Mouse (Mus musculus): Measurements from ENCODE around the gene Nrp1. TPM values are rescaled to one million over a fixed set of nuclear protein-coding genes. Genes with fewer than 3 reads are reported as not detected.

Gene Nrp1
- total and polyA plus RNA-seq, 3 experiments, result 7.3 to 14.7 (median 11.9) TPM

DNA sequence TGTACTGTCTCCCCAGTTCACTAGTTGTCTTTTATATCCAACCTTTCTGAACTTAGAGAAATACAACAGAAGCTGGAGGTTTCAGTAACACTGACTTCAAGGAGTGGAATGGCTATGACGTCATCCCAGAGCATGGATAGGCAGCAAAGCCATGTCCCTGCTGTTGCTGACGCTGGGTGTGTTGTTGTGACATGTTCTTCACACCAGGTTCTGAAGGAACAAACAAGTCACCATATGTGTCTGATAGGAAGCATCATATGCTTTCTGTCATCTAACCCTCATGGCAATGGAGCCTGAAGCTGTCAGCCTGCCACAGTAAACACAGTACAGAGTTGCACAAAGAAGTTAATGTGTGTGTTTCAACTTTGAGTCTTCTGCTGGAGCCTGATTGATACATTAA is 112.8 kb downstream of the Nrp1 start:
- TF ChIP-seq E2F4 (IDR thresholded peaks at IDR 0.05; ENCODE audit: insufficient replicate concordance, low read depth, low read length), result no peak
- TF ChIP-seq GABPA (IDR thresholded peaks at IDR 0.05; ENCODE audit: insufficient replicate concordance, low read depth, low read length), result no peak
- TF ChIP-seq ELF1 (IDR thresholded peaks at IDR 0.05; ENCODE audit: low read depth, low read length), result no peak
- TF ChIP-seq BHLHE40 (IDR thresholded peaks at IDR 0.05; ENCODE audit: low read depth, low read length), result no peak
- TF ChIP-seq RAD21 (IDR thresholded peaks at IDR 0.05; ENCODE audit: low read depth, low read length), result no peak
- no peak for TF ChIP-seq KAT2A (IDR thresholded peaks at IDR 0.05; ENCODE audit: insufficient replicate concordance, low read length)
- no peak for TF ChIP-seq EP300 (IDR thresholded peaks at IDR 0.05; ENCODE audit: low read length)
- no peak for TF ChIP-seq SMC3 (IDR thresholded peaks at IDR 0.05; ENCODE audit: low read depth, low read length)
- TF ChIP-seq NELFE (IDR thresholded peaks at IDR 0.05; ENCODE audit: low read depth, low read length), result no peak
- TF ChIP-seq TCF12 (IDR thresholded peaks at IDR 0.05; ENCODE audit: low read depth, low read length), result no peak
- no peak for TF ChIP-seq JUND (conservative IDR thresholded peaks at IDR 0.05; ENCODE audit: low read depth, low read length)
- TF ChIP-seq ZC3H11A (IDR thresholded peaks at IDR 0.05; ENCODE audit: low read depth, low read length), result no peak
- TF ChIP-seq NRF1 (IDR thresholded peaks at IDR 0.05; ENCODE audit: low read depth, low read length), result no peak
- no peak for TF ChIP-seq USF2 (conservative IDR thresholded peaks at IDR 0.05; ENCODE audit: low read depth, low read length)
- Histone ChIP-seq H3K36me3 (replicated peaks in 1 of 2; ENCODE audit: control insufficient read depth in 1 of 2, insufficient read depth in 1 of 2, low read length in 1 of 2) (peaks cover 11 to 36% of the 10 kb centered on the region in 2 experiments), H3K4me1 (ENCODE audit: control insufficient read depth in 1 of 2, insufficient read depth in 2 of 2) (peaks cover 0 to 6% of the 10 kb centered on the region in 2 experiments; a peak in 1 of 4 replicates), H3K27ac (ENCODE audit: insufficient read depth, low read depth) (no peak overlapping the region), H3K4me2 (ENCODE audit: insufficient read depth, low read depth, poor library complexity, severe bottlenecking) (no peak overlapping the region), H3K9ac (ENCODE audit: insufficient read depth, low read depth) (no peak overlapping the region), H3K79me2 (replicated peaks; ENCODE audit: control insufficient read depth, extremely low read depth, insufficient read depth, poor library complexity, severe bottlenecking) (no peaks in the 10 kb centered on the region; the same call in 1 of the 2 replicates), H3K4me3 (replicated peaks in 1 of 3; ENCODE audit: low read depth in 2 of 3, low read length in 2 of 3, poor library complexity in 1 of 3) (no peak overlapping the region), H3K27me3 (replicated peaks) (no peaks in the 10 kb centered on the region), H3K9me3 (replicated peaks; ENCODE audit: low read length) (no peaks in the 10 kb centered on the region)
- no peak for DNase-seq (ENCODE audit: extremely low read depth)
- dilution Hi-C loops (cut with MboI; ENCODE audit: extremely low pct_ligation_motif_present, extremely low pct_unique_long_range_greater_than_20kb, low sequenced_read_pairs), result no loop called here
- in situ Hi-C loops (cut with MboI; ENCODE audit: low pct_ligation_motif_present, low pct_unique_long_range_greater_than_20kb, low sequenced_read_pairs), result no loop called here

DNA sequence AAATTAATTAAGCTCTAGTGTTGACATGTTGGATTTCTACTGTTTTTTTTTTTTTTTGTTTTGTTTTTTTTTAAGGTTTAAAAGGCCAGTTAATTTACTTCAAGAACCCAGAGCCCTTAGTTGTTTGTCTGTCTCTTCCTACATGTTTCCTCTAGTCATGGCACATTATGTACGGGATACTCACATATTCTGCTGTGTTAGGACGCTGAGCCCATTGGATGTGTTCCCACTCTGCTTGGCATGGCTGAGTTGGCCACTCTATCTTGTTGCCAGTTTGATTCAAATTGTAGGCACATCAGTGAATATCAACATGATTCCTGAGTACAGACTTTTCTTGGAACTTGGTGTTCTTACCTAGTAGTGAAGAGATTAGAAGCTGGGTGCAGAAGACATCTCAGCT is 114.5 kb downstream of the Nrp1 start:
- in situ Hi-C loops (cut with MboI; ENCODE audit: low pct_ligation_motif_present, low pct_unique_long_range_greater_than_20kb, low sequenced_read_pairs) (no loop called here), dilution Hi-C loops (cut with MboI; ENCODE audit: extremely low pct_ligation_motif_present, extremely low pct_unique_long_range_greater_than_20kb, low sequenced_read_pairs) (no loop called here)
- no peak overlapping the region for H3K27ac ChIP-seq (ENCODE audit: insufficient read depth, low read depth)
- no peak overlapping the region for H3K9ac ChIP-seq (ENCODE audit: insufficient read depth, low read depth)
- TF ChIP-seq GABPA (IDR thresholded peaks at IDR 0.05; ENCODE audit: insufficient replicate concordance, low read depth, low read length), result no peak
- no peak for TF ChIP-seq MYC (IDR thresholded peaks at IDR 0.05; ENCODE audit: low read depth, low read length)
- TF ChIP-seq ETS1 (conservative IDR thresholded peaks at IDR 0.05; ENCODE audit: low read depth, low read length), result no peak
- no peak for TF ChIP-seq NELFE (IDR thresholded peaks at IDR 0.05; ENCODE audit: low read depth, low read length)
- H3K4me2 ChIP-seq (ENCODE audit: insufficient read depth, low read depth, poor library complexity, severe bottlenecking), result no peak overlapping the region
- H3K27me3 ChIP-seq (replicated peaks), result no peaks in the 10 kb centered on the region
- DNase-seq (ENCODE audit: extremely low read depth), result no peak
- no peaks in the 10 kb centered on the region for H3K9me3 ChIP-seq (replicated peaks; ENCODE audit: low read length)
- H3K4me3 ChIP-seq (replicated peaks in 1 of 3; ENCODE audit: low read depth in 2 of 3, low read length in 2 of 3, poor library complexity in 1 of 3), result no peak overlapping the region
- H3K79me2 ChIP-seq (replicated peaks; ENCODE audit: control insufficient read depth, extremely low read depth, insufficient read depth, poor library complexity, severe bottlenecking), result no peaks in the 10 kb centered on the region; the same call in 1 of the 2 replicates
- H3K36me3 ChIP-seq (replicated peaks in 1 of 2; ENCODE audit: control insufficient read depth in 1 of 2, insufficient read depth in 1 of 2, low read length in 1 of 2), result peaks cover 11 to 47% of the 10 kb centered on the region in 2 experiments
- H3K4me1 ChIP-seq (ENCODE audit: control insufficient read depth in 1 of 2, insufficient read depth in 2 of 2), result peaks cover 0 to 6% of the 10 kb centered on the region in 2 experiments; a peak in 1 of 4 replicates

Measured in CH12.LX (cell line).